Mouse (Mus musculus) embryonic facial prominence, embryonic 13.5 days (tissue): Measurements from ENCODE around the gene Coa3. TPM values are rescaled to one million over a fixed set of nuclear protein-coding genes. Genes with fewer than 3 reads are reported as not detected.

Experiments used
- ATAC-seq: fragments of 200-750 bp; cut with Nextera tagmentation; 2 replicates; pipeline ENCODE4 v1.8.0; 2017; ENCODE audit warnings: low read depth; ENCODE audit not compliant: insufficient number of reproducible peaks, insufficient read depth, low FRiP score, low TSS enrichment
- H3K27ac ChIP-seq: fragments of 300-500 bp; sonication (generic); 2 replicates; pipeline ENCODE4 v1.5.1; 2015; ENCODE audit warnings: moderate library complexity, mild to moderate bottlenecking, inconsistent platforms
- H3K27me3 ChIP-seq: fragments of 300-500 bp; sonication (generic); 2 replicates; pipeline ENCODE4 v1.6.1; 2015; ENCODE audit warnings: mild to moderate bottlenecking, inconsistent platforms
- H3K36me3 ChIP-seq: fragments of 300-500 bp; sonication (generic); 2 replicates; pipeline ENCODE4 v1.6.1; 2015; ENCODE audit warnings: mild to moderate bottlenecking, inconsistent platforms
- H3K4me1 ChIP-seq: fragments of 300-500 bp; sonication (generic); 2 replicates; pipeline ENCODE4 v1.6.1; 2015; ENCODE audit warnings: inconsistent platforms
- H3K4me2 ChIP-seq: fragments of 300-500 bp; sonication (generic); 2 replicates; pipeline ENCODE4 v1.6.1; 2015; ENCODE audit warnings: moderate library complexity, mild to moderate bottlenecking, inconsistent platforms
- H3K4me3 ChIP-seq: fragments of 300-500 bp; sonication (generic); 2 replicates; pipeline ENCODE4 v1.5.1; 2015; ENCODE audit warnings: mild to moderate bottlenecking, inconsistent platforms
- H3K9ac ChIP-seq: fragments of 300-500 bp; sonication (generic); 2 replicates; pipeline ENCODE4 v1.6.1; 2015; ENCODE audit warnings: mild to moderate bottlenecking, inconsistent platforms
- H3K9me3 ChIP-seq: fragments of 300-500 bp; sonication (generic); 2 replicates; pipeline ENCODE4 v1.6.1; 2016; ENCODE audit warnings: inconsistent platforms
- WGBS: fragments of 180-500 bp; shearing (Covaris S2); methylation state at CpG from one replicate; pipeline ENCODE4 v1.1.7; 2015; ENCODE audit warnings: mixed read lengths; 5-methylcytosine and 5-hydroxymethylcytosine counted together
- polyA plus RNA-seq: library from polyadenylated mRNA; unstranded; fragments of >200 nt; fragmentation: Nextera tagmentation; extraction: Ambion mirVana; gene quantifications from 2 replicates; pipeline ENCODE4 v1.2.1, GENCODE M21; 2015

Coa3 gene
- polyA plus RNA-seq, 1 experiment from 2014 or later = 196 TPM

- no peaks in the 10 kb centered on the region for H3K9me3 ChIP-seq
- 3% methylated on average over 24 of the region's 24 CpGs for WGBS
- H3K36me3 ChIP-seq = peaks cover 11% of the 10 kb centered on the region
- peak overlapping the region; percentile 98 for H3K4me2 ChIP-seq
- H3K4me1 ChIP-seq = peaks cover 63% of the 10 kb centered on the region
- no peak overlapping the region for H3K27ac ChIP-seq
- H3K9ac ChIP-seq = peak overlapping the region; percentile 58
- H3K27me3 ChIP-seq = peaks cover 60% of the 10 kb centered on the region
- peak overlapping the region; percentile 63 for H3K4me3 ChIP-seq
- no peak for ATAC-seq
These were observed 16.5 kb downstream of the Coa3 start for GRCm38 (mm10) chr11:101262272-101262967.

DNA sequence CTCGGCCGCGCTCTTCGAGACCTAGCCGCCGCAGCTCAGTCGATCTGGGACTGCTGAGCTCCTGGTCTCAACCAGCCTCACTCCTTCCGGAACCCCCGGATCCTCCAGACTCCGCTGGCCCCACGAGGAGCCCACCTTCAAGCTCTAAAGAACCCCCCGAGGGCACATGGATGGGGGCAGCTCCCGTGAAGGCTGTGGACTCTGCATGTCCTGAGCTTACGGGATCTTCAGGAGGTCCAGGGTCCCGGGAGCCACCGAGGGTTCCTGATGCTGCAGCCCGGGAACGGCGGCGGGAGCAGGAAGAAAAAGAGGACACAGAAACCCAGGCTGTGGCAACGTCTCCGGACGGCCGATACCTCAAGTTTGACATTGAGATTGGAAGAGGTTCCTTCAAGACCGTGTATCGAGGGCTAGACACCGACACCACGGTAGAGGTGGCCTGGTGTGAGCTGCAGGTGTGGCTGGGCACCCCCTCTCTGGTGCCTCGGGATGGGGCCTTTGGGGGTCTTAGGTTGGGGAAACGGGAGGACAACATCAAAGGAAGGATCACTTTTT, 18.0 kb downstream of the Coa3 start:
- Histone ChIP-seq H3K4me1 (peaks cover 63% of the 10 kb centered on the region), H3K27ac (peak overlapping the region; percentile 80), H3K4me2 (peak overlapping the region; percentile 98), H3K4me3 (peak overlapping the region; percentile 63), H3K27me3 (peaks cover 49% of the 10 kb centered on the region), H3K9me3 (no peaks in the 10 kb centered on the region), H3K36me3 (peaks cover 20% of the 10 kb centered on the region), H3K9ac (peak overlapping the region; percentile 83)
- ATAC-seq = peak; percentile 4; the same call in 1 of the 2 replicates
- under 1% methylated on average over 30 of the region's 30 CpGs for WGBS

DNA sequence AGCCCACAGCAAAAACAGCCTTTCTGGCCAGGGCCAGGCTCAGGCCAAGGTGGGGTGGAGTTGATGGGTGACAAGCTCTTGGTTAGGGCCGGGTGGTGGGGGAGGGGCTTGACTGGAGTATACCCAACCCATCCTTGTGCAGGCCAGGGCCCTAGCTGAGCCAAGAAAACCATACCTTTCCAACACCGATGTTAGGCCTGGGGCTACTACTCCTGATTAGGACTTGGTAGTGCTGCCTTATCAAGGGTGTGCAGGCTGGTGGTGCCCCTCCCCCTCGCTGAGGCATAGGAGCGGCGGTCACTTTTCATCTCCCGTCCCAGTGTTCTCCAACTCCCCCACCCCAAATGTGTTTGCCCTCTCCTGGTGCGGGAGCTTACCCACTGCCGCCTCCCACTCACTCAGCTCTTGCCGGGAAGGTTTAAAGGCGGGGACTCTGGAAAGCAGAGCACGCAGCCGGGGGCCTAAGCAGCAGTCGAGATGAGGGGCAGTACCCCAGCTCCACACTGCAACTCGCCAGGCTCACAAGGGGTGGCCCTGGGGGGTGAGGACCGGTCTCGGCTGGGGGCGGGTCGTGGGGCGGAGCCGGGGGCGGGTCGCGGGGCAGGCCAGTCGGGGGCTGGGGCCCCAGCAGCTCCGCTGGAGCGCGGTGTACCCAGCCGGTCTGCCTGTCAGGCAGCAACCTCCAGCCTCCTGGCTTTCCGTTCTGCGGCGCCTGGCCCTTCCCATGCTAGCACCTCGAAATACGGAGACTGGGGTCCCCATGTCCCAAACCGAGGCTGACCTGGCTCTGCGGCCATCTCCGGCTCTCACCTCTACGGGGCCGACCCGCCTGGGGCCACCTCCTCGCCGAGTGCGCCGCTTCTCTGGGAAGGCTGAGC, 18.7 kb downstream of the Coa3 start, which contains the start of gene Wnk4:
Wnk4 (plus strand) TSS at position 620 of the 878 bp plus-strand sequence.
- under 1% methylated on average over 41 of the region's 43 CpGs for WGBS
- peaks cover 42% of the 10 kb centered on the region for H3K27me3 ChIP-seq

DNA sequence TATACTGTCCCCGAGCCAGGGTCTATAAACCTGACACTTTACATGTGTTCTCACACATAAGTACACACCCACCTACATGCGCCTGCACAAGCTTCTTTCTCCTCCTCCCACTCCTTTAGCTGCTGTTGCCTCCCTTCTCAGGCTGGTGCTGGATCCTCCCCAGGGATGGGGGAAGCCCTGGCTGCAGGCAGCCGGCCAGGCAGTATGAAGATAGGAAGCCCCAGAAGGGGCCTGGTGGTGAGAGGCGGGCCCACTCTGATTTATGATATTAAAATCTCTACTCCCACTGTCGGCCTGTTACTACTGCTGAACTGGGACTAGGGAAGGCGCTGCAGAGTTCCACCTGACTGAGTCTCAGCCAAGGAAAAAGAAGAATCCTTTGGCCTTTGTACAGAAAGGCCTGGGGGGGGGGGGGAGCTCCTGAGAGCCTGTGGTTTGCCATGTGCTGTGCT, 19.6 kb downstream of the Coa3 start:
- no peak for ATAC-seq
- H3K9me3 ChIP-seq = no peaks in the 10 kb centered on the region

More for the DNA sequence above, 18.7 kb downstream of the Coa3 start, which contains the start of gene Wnk4:
- Histone ChIP-seq H3K9ac (peak within 1 kb of the TSS; percentile 83), H3K4me1 (peaks cover 59% of the 10 kb centered on the region), H3K4me2 (peak within 1 kb of the TSS; percentile 98), H3K9me3 (no peaks in the 10 kb centered on the region), H3K36me3 (peaks cover 22% of the 10 kb centered on the region), H3K27ac (peak within 1 kb of the TSS; percentile 80), H3K4me3 (peak within 1 kb of the TSS; percentile 63)
- peak; percentile 82 for ATAC-seq

GRCm38 (mm10) chr11:101255826-101256775, 22.8 kb downstream of the Coa3 start:
- Histone ChIP-seq H3K9ac (no peak overlapping the region), H3K27me3 (peaks cover 4% of the 10 kb centered on the region; the same call in 1 of the 2 replicates), H3K27ac (no peak overlapping the region), H3K36me3 (peaks cover 22% of the 10 kb centered on the region), H3K9me3 (no peaks in the 10 kb centered on the region), H3K4me2 (no peak overlapping the region), H3K4me3 (no peak overlapping the region), H3K4me1 (peaks cover 44% of the 10 kb centered on the region)
- WGBS = 87% methylated on average over 13 of the region's 13 CpGs
- ATAC-seq = no peak

More for the DNA sequence above, 19.6 kb downstream of the Coa3 start:
- 34% methylated on average over 6 of the region's 6 CpGs for WGBS
- Histone ChIP-seq H3K4me1 (peaks cover 57% of the 10 kb centered on the region), H3K4me2 (peak overlapping the region; percentile 98), H3K27me3 (peaks cover 34% of the 10 kb centered on the region), H3K36me3 (peaks cover 22% of the 10 kb centered on the region), H3K4me3 (peak overlapping the region; percentile 63), H3K9ac (peak overlapping the region; percentile 83; the same call in 1 of the 2 replicates), H3K27ac (peak overlapping the region; percentile 80)

- H3K9me3 ChIP-seq = no peaks in the 10 kb centered on the region
- H3K9ac ChIP-seq = peak within 1 kb of the TSS; percentile 93
- peaks cover 19% of the 10 kb centered on the region for H3K36me3 ChIP-seq
- peak; percentile 78 for ATAC-seq
- H3K4me1 ChIP-seq = peaks cover 23% of the 10 kb centered on the region
- H3K4me2 ChIP-seq = peak within 1 kb of the TSS; percentile 94
- H3K27me3 ChIP-seq = no peaks in the 10 kb centered on the region
- H3K27ac ChIP-seq = peak within 1 kb of the TSS; percentile 89
- under 1% methylated on average over 40 of the region's 40 CpGs for WGBS
- peak within 1 kb of the TSS; percentile 76 for H3K4me3 ChIP-seq
These were observed 25.1 kb downstream of the Coa3 start, which contains the start of gene Vps25 for GRCm38 (mm10) chr11:101253613-101254389. Gene Vps25 (plus strand): TSS chr11:101253707.

DNA sequence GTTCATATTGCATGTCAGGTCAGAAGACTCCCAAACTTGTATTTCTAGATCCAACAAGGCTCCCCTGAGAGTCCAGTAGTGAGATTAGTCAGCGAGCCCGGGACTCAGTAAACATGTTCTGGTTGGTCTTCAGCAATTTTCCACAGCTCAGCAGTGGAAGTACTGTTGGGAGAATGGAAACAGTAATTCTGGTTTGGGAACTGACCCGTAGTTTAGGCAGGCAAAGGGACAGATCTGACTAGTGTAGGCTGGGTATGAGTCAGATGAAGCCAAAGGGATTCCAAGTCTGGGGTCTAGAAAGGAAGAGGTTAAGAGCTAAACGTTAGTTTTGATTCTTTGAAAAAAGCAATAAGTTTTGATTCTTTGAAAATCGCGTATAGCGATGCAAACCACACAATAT, 26.0 kb downstream of the Coa3 start:
- ATAC-seq = no peak
- Histone ChIP-seq H3K4me2 (peak overlapping the region; percentile 94), H3K4me1 (peaks cover 20% of the 10 kb centered on the region), H3K9ac (peak overlapping the region; percentile 93), H3K4me3 (peak overlapping the region; percentile 76), H3K9me3 (no peaks in the 10 kb centered on the region), H3K27me3 (peaks cover 3% of the 10 kb centered on the region; the same call in 1 of the 2 replicates), H3K36me3 (peaks cover 11% of the 10 kb centered on the region), H3K27ac (peak overlapping the region; percentile 89)
- 7% methylated on average over 7 of the region's 7 CpGs for WGBS

GRCm38 (mm10) chr11:101251031-101251430, 27.9 kb downstream of the Coa3 start:
- H3K36me3 ChIP-seq = peaks cover 3% of the 10 kb centered on the region
- H3K27me3 ChIP-seq = peaks cover 19% of the 10 kb centered on the region
- H3K4me3 ChIP-seq = no peak overlapping the region
- no peak overlapping the region for H3K4me2 ChIP-seq
- H3K9me3 ChIP-seq = no peaks in the 10 kb centered on the region
- no peak for ATAC-seq
- no peak overlapping the region for H3K27ac ChIP-seq
- WGBS = 84% methylated on average over 2 of the region's 2 CpGs
- peaks cover 32% of the 10 kb centered on the region for H3K4me1 ChIP-seq
- no peak overlapping the region for H3K9ac ChIP-seq

DNA sequence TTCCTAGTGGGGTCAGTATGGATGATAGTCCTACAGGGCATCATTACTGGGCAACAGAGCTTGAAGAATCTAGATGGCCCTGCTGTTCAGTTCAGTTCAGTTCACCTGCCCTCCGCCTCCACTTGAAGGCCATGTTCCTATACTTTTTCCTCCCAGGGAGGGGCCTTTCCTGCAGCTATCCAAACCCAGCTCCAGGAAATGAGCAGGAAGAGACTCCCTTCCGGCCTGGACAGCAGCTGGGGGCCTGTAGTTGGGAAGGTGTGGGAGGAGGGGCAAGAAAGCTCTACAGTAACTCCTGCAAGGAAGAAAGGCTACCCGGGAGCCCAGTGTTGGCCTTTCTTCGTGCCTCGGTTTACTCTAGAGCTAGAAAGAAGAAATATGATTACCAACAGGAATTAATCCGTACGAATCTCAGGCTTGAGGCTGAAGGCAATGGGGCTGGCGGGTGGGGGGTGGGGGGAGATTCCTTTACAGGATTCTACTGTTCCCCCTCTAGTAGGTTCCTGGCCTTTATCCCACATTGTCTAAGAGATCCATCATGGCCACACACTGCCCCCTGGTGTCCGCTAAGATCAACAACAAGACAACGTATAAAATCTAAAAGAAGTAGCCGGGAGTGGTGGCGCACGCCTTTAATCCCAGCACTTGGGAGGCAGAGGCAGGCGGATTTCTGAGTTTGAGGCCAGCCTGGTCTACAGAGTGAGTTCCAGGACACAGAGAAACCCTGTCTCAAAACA, 30.5 kb downstream of the Coa3 start:
- Histone ChIP-seq H3K27ac (no peak overlapping the region), H3K27me3 (peaks cover 23% of the 10 kb centered on the region), H3K9me3 (no peaks in the 10 kb centered on the region), H3K4me1 (peaks cover 39% of the 10 kb centered on the region), H3K4me3 (no peak overlapping the region), H3K4me2 (peak overlapping the region; percentile 97), H3K9ac (no peak overlapping the region), H3K36me3 (no peaks in the 10 kb centered on the region)
- no peak for ATAC-seq
- 31% methylated on average over 14 of the region's 14 CpGs for WGBS
